14 mouse cellular contexts compared by ENCODE assay signal in the genomic region with DNA sequence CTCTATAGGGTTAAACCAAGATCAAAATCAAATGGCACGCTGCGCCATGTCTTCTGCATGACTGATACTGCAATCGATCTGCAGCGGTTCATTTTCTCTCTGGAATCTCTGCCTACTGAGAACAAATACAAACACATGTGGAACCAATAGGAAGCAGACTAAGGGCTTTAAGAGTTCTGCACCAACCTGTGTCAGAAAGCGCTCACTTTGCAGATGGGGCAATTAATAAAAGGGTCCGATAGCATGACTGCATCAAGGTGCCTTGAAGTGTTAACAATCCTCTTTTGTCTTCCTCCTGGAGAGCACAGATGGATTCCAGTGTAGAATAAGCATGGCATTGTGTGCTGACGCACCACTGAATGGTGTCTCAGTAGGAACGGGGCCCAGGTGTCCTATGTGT.
DNase-seq lines count a peak whose midpoint lies in the region; ATAC-seq lines count a peak whose summit lies in the region.
"Had no signal": no experiment of that assay in that cellular context is flagged by ENCODE, and none has a peak within 500 bp of the region (broad histone marks: within the 10 kb centered on the region; RNA-seq: fewer than 3 reads in every experiment).

No protein-coding gene starts in this region.

- peak; percentile 9 for DNase-seq in hindbrain, embryonic 10.5 days (ENCODE audit: low spot score)
- DNase-seq in embryo, embryonic 9.5 days (ENCODE audit: extremely low spot score), result peak; percentile 24
- DNase-seq in forelimb bud, embryonic 11.5 days (ENCODE audit: low read depth, low spot score), result peak; percentile 59
- peak; percentile 34 for DNase-seq in neural tube, embryonic 10.5 days (ENCODE audit: extremely low spot score, low spot score)
- no peak for DNase-seq in layer of hippocampus, postnatal 14 days (ENCODE audit: low spot score in 2 of 2)
- DNase-seq in adrenal gland, postnatal 10 days, result no peak
- DNase-seq: cerebellum, adult 9-11 months; gastrocnemius, postnatal 25 days; heart, postnatal 36 days; right cerebral cortex, adult 18-20 months had no signal

- peaks cover 11% of the 10 kb centered on the region; the same call in 1 of the 2 replicates for H3K4me1 ChIP-seq in hindbrain, embryonic 10.5 days (replicated peaks)
- H3K4me1 ChIP-seq in hindbrain, embryonic 16.5 days (ENCODE audit: control insufficient read depth, insufficient read depth, low read depth, low read length), result no peaks in the 10 kb centered on the region

- H3K4me3 ChIP-seq in hindbrain, embryonic 10.5 days, result no peak overlapping the region
- H3K4me3 ChIP-seq in hindbrain, embryonic 16.5 days (ENCODE audit: low read length), result no peak overlapping the region
- H3K4me3 ChIP-seq: erythroblast, embryonic 14.5 days had no signal

- no peaks in the 10 kb centered on the region for H3K36me3 ChIP-seq in hindbrain, embryonic 10.5 days
- H3K36me3 ChIP-seq in hindbrain, embryonic 16.5 days (ENCODE audit: control insufficient read depth, insufficient read depth, low read length), result no peaks in the 10 kb centered on the region

- 53% methylated on average over 8 of the region's 8 CpGs for WGBS in hindbrain, embryonic 10.5 days
- 40% methylated on average over 8 of the region's 8 CpGs for WGBS in hindbrain, embryonic 16.5 days

- ATAC-seq in hindbrain, embryonic 16.5 days, result no peak

- H3K27me3 ChIP-seq in hindbrain, embryonic 10.5 days (ENCODE audit: insufficient read depth, poor library complexity, severe bottlenecking), result no peaks in the 10 kb centered on the region
- H3K27me3 ChIP-seq in hindbrain, embryonic 16.5 days (replicated peaks; ENCODE audit: control insufficient read depth, insufficient read depth, low read length), result no peaks in the 10 kb centered on the region

- no peaks in the 10 kb centered on the region for H3K9me3 ChIP-seq in hindbrain, embryonic 10.5 days
- H3K9me3 ChIP-seq in hindbrain, embryonic 16.5 days (ENCODE audit: control insufficient read depth, low read length), result no peaks in the 10 kb centered on the region

- H3K4me2 ChIP-seq in hindbrain, embryonic 16.5 days (ENCODE audit: low read length), result no peak overlapping the region

- H3K9ac ChIP-seq in hindbrain, embryonic 16.5 days (ENCODE audit: low read depth, low read length), result no peak overlapping the region

- peak overlapping the region; percentile 69; the same call in 1 of the 2 replicates for H3K27ac ChIP-seq in hindbrain, embryonic 10.5 days
- H3K27ac ChIP-seq in hindbrain, embryonic 16.5 days (ENCODE audit: low read depth, low read length), result no peak overlapping the region
- H3K27ac ChIP-seq: kidney, postnatal 0 days; macrophage had no signal

Comparison
In these comparisons a context has a peak if more than half of its experiments do, and no peak if none do; other contexts are left out.
1. DNase-seq: peak in hindbrain, embryonic 10.5 days (single experiment), embryo, embryonic 9.5 days (single experiment), forelimb bud, embryonic 11.5 days (single experiment) and neural tube, embryonic 10.5 days (single experiment); none in layer of hippocampus, postnatal 14 days (0 of 2) and adrenal gland, postnatal 10 days (single experiment).